Mouse (Mus musculus): ENCODE data around the gene Slc25a44.

Slc25a44 gene

GRCm38 (mm10) chr3:88424605-88425329 lies at the start of gene Slc25a44:
Gene Slc25a44, minus strand, starts transcription at chr3:88425139.
- peak; percentile 94 for DNase-seq

- no peak for DNase-seq
These were observed 48.6 kb upstream of the Slc25a44 start for GRCm38 (mm10) chr3:88473571-88473970.

- no peak for DNase-seq
These were observed 48.1 kb upstream of the Slc25a44 start for GRCm38 (mm10) chr3:88473020-88473419.

DNA sequence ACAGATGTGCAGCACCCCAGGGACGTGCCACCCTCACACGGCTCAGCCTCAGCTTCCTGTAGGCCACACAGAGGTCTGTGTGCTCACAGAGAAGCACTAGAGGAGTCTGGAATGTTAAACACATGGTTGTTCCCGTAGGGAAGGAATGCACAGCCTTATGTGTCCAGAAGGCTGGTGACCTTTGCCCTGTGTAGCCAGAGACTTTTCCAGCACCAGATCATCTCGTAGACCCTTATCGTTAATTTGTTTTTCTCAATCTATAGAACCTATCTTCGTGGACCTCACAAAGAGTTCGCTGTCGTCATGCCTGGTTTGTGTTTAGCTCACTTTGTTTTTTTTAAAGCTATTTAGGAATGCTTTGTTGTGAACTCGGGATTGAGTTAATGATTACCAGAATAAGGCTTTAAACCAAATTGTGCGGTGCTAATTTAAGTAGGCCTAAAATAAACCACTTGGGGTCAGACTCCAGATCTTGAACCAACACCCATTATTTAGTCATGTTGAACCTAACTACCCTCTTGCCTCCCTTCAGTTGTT lies 46.1 kb upstream of the Slc25a44 start:
- DNase-seq = no peak

- no peak for DNase-seq
These were observed 44.5 kb upstream of the Slc25a44 start for GRCm38 (mm10) chr3:88469466-88469865.

- peak; percentile 89 for DNase-seq
These were observed 42.3 kb upstream of the Slc25a44 start for GRCm38 (mm10) chr3:88467116-88467824.

GRCm38 (mm10) chr3:88465127-88465526 lies 40.2 kb upstream of the Slc25a44 start:
- no peak for DNase-seq

GRCm38 (mm10) chr3:88464425-88464824 lies 39.5 kb upstream of the Slc25a44 start:
- no peak for DNase-seq

DNA sequence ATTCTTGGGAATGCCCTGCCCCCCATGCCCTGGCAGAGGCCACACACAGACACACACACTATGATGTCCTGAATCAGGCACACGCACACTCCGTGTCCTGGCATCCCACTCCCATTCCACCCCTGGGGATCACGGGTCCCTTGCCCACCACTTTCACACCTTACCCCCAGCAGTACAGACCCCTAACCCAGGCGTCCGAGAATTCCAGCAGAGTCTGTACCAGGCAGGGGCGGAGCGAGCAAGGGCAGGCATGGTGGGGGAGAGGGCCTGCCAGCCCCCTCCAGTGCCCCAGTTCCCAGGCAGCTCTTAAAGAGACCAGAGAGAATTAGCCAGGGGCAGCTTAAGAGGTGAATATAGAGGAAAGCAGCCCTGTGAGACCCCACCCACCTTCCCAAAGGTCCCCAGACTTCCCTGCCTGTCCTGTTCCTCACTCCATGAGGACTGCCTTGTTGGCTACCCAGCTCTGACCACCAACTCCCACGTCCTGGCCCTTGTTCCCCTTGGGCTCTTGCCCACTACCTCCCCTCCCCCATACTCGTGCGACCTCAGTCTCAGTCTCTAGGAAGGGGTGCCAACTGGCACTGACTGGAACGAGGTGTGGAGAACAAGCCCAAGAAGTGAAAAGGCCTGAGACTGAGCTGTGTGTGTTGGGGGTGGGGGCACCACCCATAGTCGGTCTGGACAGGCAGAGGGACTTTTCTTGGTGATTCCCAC lies 36.2 kb upstream of the Slc25a44 start, which contains the start of gene Sema4a:
Gene Sema4a (minus strand): TSS at position 200 of the 714 bp plus-strand sequence.
- no peak for DNase-seq

DNA sequence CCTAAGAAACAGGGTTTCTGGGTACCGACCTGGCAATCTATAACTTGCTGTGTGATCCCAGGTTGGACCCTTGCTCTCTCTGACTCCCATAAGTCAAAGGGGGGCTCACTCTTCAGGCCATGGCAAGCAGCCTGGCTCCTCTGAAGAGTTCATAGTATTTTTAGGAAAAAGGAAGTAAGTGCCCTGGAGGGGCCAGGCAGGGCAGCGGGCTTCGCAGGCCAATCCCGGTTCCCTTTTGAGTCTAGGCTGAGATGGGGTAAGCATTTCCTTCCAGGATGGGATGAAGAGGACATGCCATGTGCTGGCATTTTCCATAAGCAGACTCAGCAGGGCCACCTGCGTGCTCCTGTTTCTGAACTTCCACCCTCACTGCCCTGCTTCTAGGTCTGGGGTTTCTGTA lies 35.1 kb upstream of the Slc25a44 start:
- no peak for DNase-seq

GRCm38 (mm10) chr3:88458778-88459219 lies 33.9 kb upstream of the Slc25a44 start:
- DNase-seq = no peak

- DNase-seq = no peak
These were observed 32.0 kb upstream of the Slc25a44 start for GRCm38 (mm10) chr3:88456746-88457532.

DNA sequence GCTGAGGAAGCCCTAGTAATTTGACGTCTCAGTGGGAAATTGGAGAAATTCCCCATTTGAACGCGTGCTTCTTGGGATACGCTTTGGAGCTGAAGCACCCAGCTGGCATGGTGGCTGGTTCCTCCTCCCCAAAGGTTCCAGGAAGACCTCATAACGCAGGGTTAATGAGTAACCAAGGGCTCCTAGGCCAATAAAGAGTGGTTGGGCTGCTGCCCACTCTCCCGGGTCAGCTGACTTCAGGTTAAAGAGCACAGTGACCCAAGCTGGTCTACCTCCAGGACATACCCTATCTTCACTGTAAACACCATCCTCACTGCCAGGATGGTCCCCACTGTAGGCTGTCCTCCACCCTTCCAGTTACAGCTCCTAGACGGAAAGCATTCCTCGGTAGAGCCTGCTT lies 31.4 kb upstream of the Slc25a44 start:
- no peak for DNase-seq

DNA sequence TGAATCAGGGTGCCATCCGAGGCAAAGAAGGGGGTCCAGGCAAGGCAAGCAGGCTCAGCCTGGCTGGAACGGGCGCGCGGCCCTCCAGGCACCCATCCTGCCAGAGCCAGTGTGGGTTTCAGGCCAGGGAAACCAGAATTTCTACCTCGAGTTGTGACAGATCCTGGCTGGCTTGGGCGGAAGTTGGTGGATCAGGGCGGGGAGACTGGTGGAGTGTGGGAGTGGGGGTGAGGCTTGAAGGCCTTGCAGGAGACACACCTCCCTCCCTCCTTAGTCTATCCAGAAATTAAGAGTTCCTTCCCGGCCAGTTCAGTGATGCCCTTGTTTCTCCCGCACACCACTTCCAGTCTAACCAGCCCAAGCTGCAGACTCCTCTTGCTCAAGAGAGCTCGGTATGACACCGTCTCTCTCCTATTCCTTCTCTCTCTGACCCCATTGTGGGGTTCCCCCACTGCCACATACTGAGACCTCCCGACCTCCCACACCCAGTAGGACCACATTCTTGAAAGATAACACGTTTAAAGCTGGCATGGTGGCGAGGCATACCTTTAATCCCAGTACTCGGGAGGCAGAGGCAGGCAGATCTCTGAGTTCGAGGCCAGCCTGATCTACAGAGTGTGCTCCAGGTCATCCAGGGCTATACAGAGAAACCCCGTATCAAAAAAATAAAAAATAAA lies 30.8 kb upstream of the Slc25a44 start:
- no peak for DNase-seq

DNA sequence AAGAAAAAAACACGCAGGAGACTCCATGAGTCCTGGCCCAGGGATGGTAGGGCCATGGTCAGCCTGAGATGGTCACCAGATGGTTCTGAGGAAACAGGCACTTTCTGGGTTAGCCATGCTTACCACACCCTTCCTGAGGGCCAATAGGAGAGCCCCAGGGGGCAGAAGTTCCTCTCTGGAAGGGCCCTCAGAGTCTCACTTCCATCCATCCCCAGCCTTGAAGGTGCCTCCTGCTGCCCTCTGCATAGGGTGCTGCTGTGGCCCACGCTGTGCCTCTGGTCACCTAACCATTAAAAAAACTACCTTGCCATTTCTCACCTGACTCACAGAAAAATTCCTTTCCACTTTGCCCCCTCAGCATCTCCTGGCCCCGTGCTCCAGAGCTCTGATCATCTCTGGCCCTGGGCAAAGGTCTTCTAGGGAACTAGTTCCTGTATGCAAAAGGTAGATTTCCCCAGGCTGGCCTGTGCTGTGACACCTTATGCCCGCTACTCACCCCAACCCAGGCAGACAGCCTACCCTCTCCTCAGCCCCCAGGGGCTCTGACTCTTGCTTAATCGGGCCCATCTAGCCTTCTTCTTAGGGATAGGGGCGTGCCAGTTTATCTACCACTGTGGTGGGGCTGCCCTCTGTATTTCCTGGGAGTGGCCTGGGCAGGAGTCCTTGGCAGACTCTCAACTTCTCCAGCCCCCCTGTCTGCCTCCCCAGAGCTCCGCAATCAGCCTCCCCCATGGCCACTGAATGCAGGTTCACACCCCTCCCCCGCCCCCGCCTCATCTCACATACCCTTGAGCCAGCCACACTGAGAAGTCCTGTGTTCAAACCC lies 30.0 kb upstream of the Slc25a44 start:
- peak; percentile 21 for DNase-seq

- peak; percentile 62 for DNase-seq
These were observed 29.0 kb upstream of the Slc25a44 start for GRCm38 (mm10) chr3:88453986-88454385.

- DNase-seq = peak; percentile 63
These were observed 28.4 kb upstream of the Slc25a44 start for GRCm38 (mm10) chr3:88453369-88453768.

- no peak for DNase-seq
These were observed 27.8 kb upstream of the Slc25a44 start for GRCm38 (mm10) chr3:88452716-88453115.

DNA sequence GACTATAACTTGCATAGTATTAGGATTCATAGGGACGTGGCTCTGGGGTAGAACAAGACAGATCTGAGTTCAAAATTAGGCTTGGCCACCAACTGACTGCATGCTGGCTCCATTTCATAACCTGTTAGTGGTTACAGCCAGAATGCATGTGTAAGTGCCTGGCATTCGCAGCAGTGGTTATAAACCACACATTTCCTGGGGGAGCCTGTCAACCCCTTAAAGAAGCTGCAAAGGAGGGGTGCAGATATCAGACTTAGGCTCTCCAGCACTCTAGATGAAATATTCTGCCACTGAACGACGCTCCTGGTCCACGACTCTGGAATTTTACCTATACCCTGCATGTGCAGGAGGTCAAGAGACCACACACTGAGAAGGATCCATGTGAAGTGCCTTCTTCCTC lies 27.3 kb upstream of the Slc25a44 start:
- DNase-seq = peak; percentile 51

- no peak for DNase-seq
These were observed 25.6 kb upstream of the Slc25a44 start for GRCm38 (mm10) chr3:88450379-88451131.

All from thymus, postnatal 25 days (tissue).